Mouse (Mus musculus) myocyte (in vitro differentiated cells): ENCODE results near the gene Wnt10a. TPM values are rescaled to one million over a fixed set of nuclear protein-coding genes. Genes with fewer than 3 reads are reported as not detected.

Experiments
- H3K27me3 ChIP-seq: one replicate; pipeline ENCODE4 v1.6.1; 2011; ENCODE audit not compliant: control insufficient read depth, insufficient read depth, insufficient read length
- H3K36me3 ChIP-seq: one replicate; pipeline ENCODE4 v1.6.1; 2011; ENCODE audit not compliant: control insufficient read depth, insufficient read depth
- H3K4me2 ChIP-seq: one replicate; pipeline ENCODE4 v1.6.1; 2011; ENCODE audit warnings: low read depth, control low read depth
- H3K4me3 ChIP-seq: one replicate; pipeline ENCODE4 v1.5.1; 2011; ENCODE audit warnings: mild to moderate bottlenecking, control low read depth, moderate library complexity
- H3K79me2 ChIP-seq: one replicate; pipeline ENCODE4 v1.6.1; 2011; ENCODE audit not compliant: control insufficient read depth, insufficient read depth
- H3ac ChIP-seq: one replicate; pipeline ENCODE4 v1.6.1; 2011; ENCODE audit not compliant: control insufficient read depth, insufficient read length
- MAX ChIP-seq: IDR thresholded peaks from one replicate; pipeline ENCODE4 v1.6.1; 2011; ENCODE audit warnings: low read depth, mild to moderate bottlenecking, control low read depth
- MYOG ChIP-seq, 3 experiments: IDR thresholded peaks; one replicate each; pipeline ENCODE4 v1.6.1; 2011; ENCODE audit warnings: control low read depth in 2 of 3, low read depth in 2 of 3, mild to moderate bottlenecking in 2 of 3; ENCODE audit not compliant: insufficient read length in 2 of 3, control insufficient read depth in 1 of 3, insufficient read depth in 1 of 3
- polyA plus RNA-seq: library from polyadenylated mRNA; unstranded; fragments of >200 nt; fragmentation: generic; extraction: Trizol; gene quantifications from one replicate; pipeline ENCODE4 v1.2.1, GENCODE M21; 2012; ENCODE audit warnings: missing spikeins

Wnt10a gene
- polyA plus RNA-seq, 1 experiment, result 44.0 TPM

- Histone ChIP-seq H3K4me2 (no peak overlapping the region), H3K36me3 (no peaks in the 10 kb centered on the region), H3K79me2 (no peaks in the 10 kb centered on the region), H3K4me3 (no peak overlapping the region), H3K27me3 (peaks cover 82% of the 10 kb centered on the region), H3ac (no peak overlapping the region)
- no peak for TF ChIP-seq MAX
- TF ChIP-seq MYOG (IDR thresholded peaks at IDR 0.05; ENCODE audit: control insufficient read depth in 1 of 3, insufficient read depth in 1 of 3, insufficient read length in 2 of 3, low read depth in 2 of 3), result no peak
Observed at GRCm38 (mm10) chr1:74851001-74851775, 59.9 kb downstream of the Wnt10a start.

Other genes starting within 250 kb of the Wnt10a start
- 0.12 TPM for gene Plcd4, start 248.6 kb upstream of the Wnt10a start, polyA plus RNA-seq
- gene Usp37, start 247.2 kb upstream of the Wnt10a start, polyA plus RNA-seq, result 2.9 TPM
- 7.1 TPM for gene Zfp142, start 203.3 kb upstream of the Wnt10a start, polyA plus RNA-seq
- gene Bcs1l, start 203.2 kb upstream of the Wnt10a start, polyA plus RNA-seq, result 22.7 TPM
- gene Rnf25, start 190.1 kb upstream of the Wnt10a start, polyA plus RNA-seq, result 32.8 TPM
- gene Stk36, start 190.1 kb upstream of the Wnt10a start, polyA plus RNA-seq, result 5.2 TPM
- 5.1 TPM for gene Ttll4, start 129.8 kb upstream of the Wnt10a start, polyA plus RNA-seq
- gene Cyp27a1, start 77.9 kb upstream of the Wnt10a start, polyA plus RNA-seq, result 0.42 TPM
- gene Prkag3, start 42.3 kb upstream of the Wnt10a start, polyA plus RNA-seq, result 24.6 TPM
- gene Wnt6, start 19.6 kb upstream of the Wnt10a start, polyA plus RNA-seq, result 3.1 TPM
- 0.05 TPM for gene Cdk5r2, start 63.4 kb downstream of the Wnt10a start, polyA plus RNA-seq
- not detected for gene Fev, start 93.9 kb downstream of the Wnt10a start, polyA plus RNA-seq
- gene Cryba2, start 101.6 kb downstream of the Wnt10a start, polyA plus RNA-seq, result not detected
- not detected for gene Cfap65, start 144.1 kb downstream of the Wnt10a start, polyA plus RNA-seq
- 0.07 TPM for gene Ihh, start 160.2 kb downstream of the Wnt10a start, polyA plus RNA-seq